Mouse (Mus musculus): ENCODE results near the gene Nhp2.

- TF ChIP-seq CTCF (IDR thresholded peaks at IDR 0.05; ENCODE audit: low read depth) (no peak), EP300 (IDR thresholded peaks at IDR 0.05; ENCODE audit: low read depth) (no peak)
These were observed 4.4 kb upstream of the Nhp2 start for GRCm38 (mm10) chr11:51615129-51615528.

Data from liver, embryonic 14.5 days (tissue).